Mouse (Mus musculus) intestine, postnatal 0 days (tissue): ENCODE results near the gene Ncbp2. TPM values are rescaled to one million over a fixed set of nuclear protein-coding genes. Genes with fewer than 3 reads are reported as not detected.
A peak's percentile ranks its signal among the peaks of the same experiment; 100 is the strongest.

ENCODE experiments used
- ATAC-seq: fragments of 200-750 bp; cut with Nextera tagmentation; 2 replicates; pipeline ENCODE4 v1.8.0; 2017; ENCODE audit warnings: mild to moderate bottlenecking, moderate TSS enrichment, moderate library complexity
- H3K27ac ChIP-seq: fragments of 300-500 bp; sonication (generic); 2 replicates; pipeline ENCODE4 v1.5.1; 2014; ENCODE audit warnings: mild to moderate bottlenecking, low read depth, low read length, moderate library complexity
- H3K27me3 ChIP-seq: fragments of 300-500 bp; sonication (generic); replicated peaks from 2 replicates; pipeline ENCODE4 v1.6.1; 2014; ENCODE audit warnings: low read length, mixed read lengths; ENCODE audit not compliant: control insufficient read depth, insufficient read depth
- H3K36me3 ChIP-seq: fragments of 300-500 bp; sonication (generic); 2 replicates; pipeline ENCODE4 v1.6.1; 2014; ENCODE audit warnings: mild to moderate bottlenecking, moderate library complexity; ENCODE audit not compliant: control insufficient read depth, insufficient read depth
- H3K4me1 ChIP-seq: fragments of 300-500 bp; sonication (generic); replicated peaks from 2 replicates; pipeline ENCODE4 v1.6.1; 2014; ENCODE audit warnings: antibody characterized with exemption, low read length, mixed read lengths; ENCODE audit not compliant: control insufficient read depth, insufficient read depth
- H3K4me2 ChIP-seq: fragments of 300-500 bp; sonication (generic); replicated peaks from 2 replicates; pipeline ENCODE4 v1.6.1; 2014; ENCODE audit warnings: low read depth, mild to moderate bottlenecking, moderate library complexity
- H3K4me3 ChIP-seq: fragments of 300-500 bp; sonication (generic); 2 replicates; pipeline ENCODE4 v1.5.1; 2014; ENCODE audit warnings: low read depth, low read length
- H3K9ac ChIP-seq: fragments of 300-500 bp; sonication (generic); 2 replicates; pipeline ENCODE4 v1.6.1; 2014; ENCODE audit warnings: mild to moderate bottlenecking, low read depth, low read length
- H3K9me3 ChIP-seq: fragments of 300-500 bp; sonication (generic); 2 replicates; pipeline ENCODE4 v1.6.1; 2016; ENCODE audit warnings: mixed run types; ENCODE audit not compliant: control insufficient read depth
- CTCF ChIP-seq: sonication (generic); IDR thresholded peaks from 2 replicates; pipeline ENCODE4 v1.5.1; 2016; ENCODE audit warnings: low read depth, mild to moderate bottlenecking, control low read depth, antibody characterized with exemption, moderate library complexity
- WGBS: fragments of 180-500 bp; shearing (Covaris S2); extraction: QIAGEN DNeasy Blood & Tissue Kit; methylation state at CpG from one replicate; pipeline ENCODE4 v1.1.7; 2014; 5-methylcytosine and 5-hydroxymethylcytosine counted together
- polyA plus RNA-seq: library from polyadenylated mRNA; unstranded; fragments of >200 nt; fragmentation: Nextera tagmentation; extraction: Ambion mirVana; gene quantifications from 2 replicates; pipeline ENCODE4 v1.2.1, GENCODE M21; 2015

Ncbp2 gene
- polyA plus RNA-seq, 1 experiment from 2014 or later: 28.4 TPM

DNA sequence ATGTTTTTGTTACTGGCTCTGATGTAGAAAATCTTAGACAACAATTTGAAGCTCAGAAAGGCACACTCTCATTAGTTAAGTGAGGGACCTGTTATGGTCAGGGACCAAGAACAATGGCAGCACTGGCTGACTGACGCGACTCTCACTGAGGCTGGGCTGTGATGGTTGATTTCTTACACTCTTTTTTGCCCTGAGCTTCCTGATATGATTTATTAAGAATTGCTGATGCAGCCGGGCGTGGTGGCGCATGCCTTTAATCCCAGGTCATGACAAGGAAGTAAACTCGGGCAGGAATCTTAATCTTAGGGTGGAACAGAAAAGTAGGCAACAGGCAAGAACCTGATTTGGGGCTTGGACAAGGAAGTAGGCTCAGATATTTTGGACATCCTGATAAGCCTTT, 22.2 kb upstream of the Ncbp2 start:
- Histone ChIP-seq H3K9ac (no peak overlapping the region), H3K4me3 (no peak overlapping the region), H3K9me3 (no peaks in the 10 kb centered on the region), H3K4me2 (no peak overlapping the region), H3K27ac (no peak overlapping the region), H3K36me3 (no peaks in the 10 kb centered on the region), H3K27me3 (no peaks in the 10 kb centered on the region), H3K4me1 (no peaks in the 10 kb centered on the region)
- TF ChIP-seq CTCF: no peak
- peak; percentile 44 for ATAC-seq
- 55% methylated on average over 6 of the region's 6 CpGs for WGBS

DNA sequence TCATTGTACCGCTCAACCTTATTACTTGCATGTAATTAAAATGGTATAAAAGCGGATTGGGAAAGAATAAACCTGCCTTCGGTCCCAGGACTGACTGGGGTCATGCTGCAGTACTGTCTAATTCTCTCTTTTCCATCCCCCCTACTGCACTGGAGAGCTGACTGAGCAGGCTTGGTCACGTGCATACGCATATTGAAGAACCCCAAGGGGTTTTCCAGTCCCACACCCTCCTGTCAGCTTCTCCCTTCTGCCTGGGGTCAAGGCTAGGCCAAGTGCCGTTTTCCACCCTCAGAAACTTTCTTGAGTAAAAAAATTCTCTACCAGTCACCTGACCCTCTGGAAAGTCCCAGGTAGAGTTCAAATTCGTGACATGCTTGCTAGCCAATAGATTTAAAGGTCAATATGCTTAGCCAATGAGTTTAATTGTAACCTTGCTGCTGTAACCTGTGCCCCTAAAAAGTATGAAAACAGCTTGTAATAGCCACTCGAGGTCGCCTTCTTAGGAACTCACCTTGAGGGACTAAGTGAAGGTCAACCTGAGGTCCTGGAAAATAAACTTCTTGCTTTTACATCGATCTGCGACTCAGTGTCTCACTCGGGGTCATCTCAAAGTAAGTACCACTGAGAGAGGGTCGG, 21.6 kb upstream of the Ncbp2 start:
- Histone ChIP-seq H3K4me2 (no peak overlapping the region), H3K4me1 (no peaks in the 10 kb centered on the region), H3K4me3 (no peak overlapping the region), H3K9me3 (no peaks in the 10 kb centered on the region), H3K36me3 (no peaks in the 10 kb centered on the region), H3K9ac (no peak overlapping the region), H3K27ac (no peak overlapping the region), H3K27me3 (no peaks in the 10 kb centered on the region)
- TF ChIP-seq CTCF: no peak
- WGBS: 76% methylated on average over 13 of the region's 13 CpGs
- ATAC-seq: 0 out of 2 replicates have a peak, but pooled peaks have one; percentile 4

DNA sequence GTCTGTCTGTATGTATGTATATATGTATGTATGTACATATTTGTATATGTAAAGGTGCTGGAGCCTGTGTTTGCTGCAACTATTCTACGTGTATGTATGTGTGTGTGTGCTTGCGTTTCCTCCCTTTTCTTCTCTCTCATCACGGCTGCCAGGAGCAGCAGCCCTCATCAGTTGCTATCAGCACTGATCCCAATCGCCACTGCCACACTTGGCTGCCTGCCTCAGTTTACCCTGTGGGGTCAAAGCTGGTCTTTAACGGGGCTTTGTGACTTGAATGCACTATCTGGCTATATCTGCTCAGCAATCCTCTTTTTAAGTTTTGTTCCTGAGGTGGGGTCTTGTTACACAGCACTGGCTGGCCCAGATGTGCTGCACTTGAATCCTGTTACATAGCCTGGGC, 20.9 kb upstream of the Ncbp2 start:
- ATAC-seq: no peak
- H3K4me2 ChIP-seq: no peak overlapping the region
- no peaks in the 10 kb centered on the region for H3K36me3 ChIP-seq
- no peaks in the 10 kb centered on the region; the same call in 1 of the 2 replicates for H3K27me3 ChIP-seq
- H3K4me1 ChIP-seq: no peaks in the 10 kb centered on the region
- no peak overlapping the region for H3K4me3 ChIP-seq
- no peaks in the 10 kb centered on the region for H3K9me3 ChIP-seq
- WGBS: 87% methylated on average over 5 of the region's 5 CpGs
- no peak overlapping the region for H3K27ac ChIP-seq
- H3K9ac ChIP-seq: no peak overlapping the region
- no peak for TF ChIP-seq CTCF

DNA sequence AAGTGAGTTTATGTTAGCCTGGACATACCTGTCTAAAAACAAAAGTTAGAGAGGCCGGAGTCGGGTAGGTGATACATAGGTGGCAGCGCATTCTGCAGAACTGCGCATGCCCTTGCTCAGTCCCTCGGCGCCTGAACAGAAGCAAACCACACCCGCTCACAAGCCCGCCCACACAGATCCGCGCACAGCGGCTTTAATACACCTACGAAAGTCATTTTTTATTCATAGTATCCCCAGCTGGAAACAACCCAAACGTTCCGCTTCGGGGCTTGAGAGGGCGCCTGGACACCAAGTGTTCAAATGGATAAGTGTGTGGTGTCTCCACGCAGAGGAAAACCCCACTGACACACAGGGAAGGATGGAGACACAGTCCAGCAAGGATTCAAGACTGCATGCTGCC, 17.0 kb upstream of the Ncbp2 start:
- Histone ChIP-seq H3K4me3 (no peak overlapping the region), H3K27ac (no peak overlapping the region)

DNA sequence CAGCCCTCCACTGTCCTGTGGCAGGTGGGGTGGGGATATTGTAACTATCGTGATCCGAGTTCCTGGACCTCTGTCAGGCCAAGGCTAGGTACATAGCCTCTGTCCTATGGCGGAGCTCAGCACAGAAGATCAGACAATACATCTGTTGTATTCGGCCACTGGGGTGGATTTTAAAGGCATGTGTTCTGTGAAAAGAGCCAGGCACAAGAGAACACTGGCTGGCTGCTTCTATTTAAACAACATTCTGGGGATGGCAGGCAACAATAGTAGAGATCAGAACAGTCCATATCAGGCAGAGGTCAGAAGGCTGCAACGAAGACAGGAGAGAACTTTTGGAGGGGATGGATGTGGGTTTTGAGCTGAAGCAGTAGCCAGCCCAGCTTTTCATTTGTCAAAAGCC, 16.1 kb upstream of the Ncbp2 start:
- Histone ChIP-seq H3K27ac (no peak overlapping the region), H3K9ac (no peak overlapping the region)
- WGBS: 70% methylated on average over 5 of the region's 5 CpGs

More for the DNA sequence above, 17.0 kb upstream of the Ncbp2 start:
- Histone ChIP-seq H3K9me3 (no peaks in the 10 kb centered on the region), H3K36me3 (no peaks in the 10 kb centered on the region), H3K9ac (no peak overlapping the region), H3K4me1 (0 out of 2 replicates have a peak, but pooled peaks cover 4% of the 10 kb centered on the region), H3K4me2 (peak overlapping the region; percentile 39; the same call in 1 of the 2 replicates), H3K27me3 (peaks cover 24% of the 10 kb centered on the region)
- no peak for TF ChIP-seq CTCF
- no peak for ATAC-seq
- 57% methylated on average over 17 of the region's 17 CpGs for WGBS

DNA sequence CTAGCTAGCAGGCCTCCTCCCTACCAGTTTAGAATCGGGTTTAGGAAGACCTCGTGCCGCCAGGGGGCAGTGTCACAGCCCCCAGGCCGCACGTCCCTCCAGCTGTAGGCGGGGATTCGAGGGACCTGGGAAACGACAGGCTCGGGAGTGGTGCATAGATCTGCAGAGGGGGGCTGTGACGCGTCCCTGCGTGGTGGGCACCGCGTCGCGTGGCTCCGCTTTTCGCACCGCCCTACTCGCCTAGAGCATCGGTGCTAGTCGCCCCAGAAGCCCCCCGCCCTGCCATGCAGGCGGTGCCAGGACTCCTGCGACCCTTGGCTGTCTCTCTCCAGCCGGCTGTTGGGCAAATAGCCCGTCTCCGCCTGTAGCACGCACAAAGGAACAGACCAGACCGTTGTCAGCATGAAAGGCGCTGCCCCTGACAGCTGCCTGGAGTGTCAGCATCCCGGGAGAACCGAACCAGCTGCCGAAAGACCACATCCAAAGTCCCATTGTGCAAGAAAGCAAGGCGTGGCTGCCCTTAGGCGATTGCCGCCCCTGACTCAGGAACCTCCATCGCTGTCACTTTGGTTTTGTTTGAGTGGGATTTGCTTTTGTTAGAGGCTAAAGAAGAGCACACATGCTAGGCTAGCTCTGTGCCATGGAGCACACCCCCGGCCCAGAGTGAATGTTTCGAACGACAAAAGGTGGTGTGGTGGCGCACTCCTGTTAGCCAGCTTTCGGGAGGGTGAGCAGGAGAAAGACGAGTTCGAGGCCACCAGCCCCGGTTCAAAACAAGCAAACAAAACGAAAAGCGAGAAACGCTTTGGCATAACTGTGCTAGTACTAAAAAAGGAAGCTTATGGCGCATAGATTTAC, 15.2 kb upstream of the Ncbp2 start:
- WGBS: under 1% methylated on average over 50 of the region's 50 CpGs
- H3K9ac ChIP-seq: no peak overlapping the region; the same call in 1 of the 2 replicates

More for the DNA sequence above, 16.1 kb upstream of the Ncbp2 start:
- no peaks in the 10 kb centered on the region for H3K9me3 ChIP-seq
- H3K36me3 ChIP-seq: no peaks in the 10 kb centered on the region
- no peak for ATAC-seq
- H3K4me1 ChIP-seq: 0 out of 2 replicates have a peak, but pooled peaks cover 4% of the 10 kb centered on the region
- no peak overlapping the region for H3K4me2 ChIP-seq
- H3K27me3 ChIP-seq: peaks cover 24% of the 10 kb centered on the region
- no peak for TF ChIP-seq CTCF
- H3K4me3 ChIP-seq: no peak overlapping the region

More for the DNA sequence above, 15.2 kb upstream of the Ncbp2 start:
- peak overlapping the region; percentile 46 for H3K4me3 ChIP-seq
- peak overlapping the region; percentile 88 for H3K4me2 ChIP-seq
- H3K4me1 ChIP-seq: 0 out of 2 replicates have a peak, but pooled peaks cover 4% of the 10 kb centered on the region
- H3K9me3 ChIP-seq: no peaks in the 10 kb centered on the region
- TF ChIP-seq CTCF: peak; percentile 98
- peak; percentile 60 for ATAC-seq
- peaks cover 24% of the 10 kb centered on the region for H3K27me3 ChIP-seq
- no peak overlapping the region for H3K27ac ChIP-seq
- H3K36me3 ChIP-seq: no peaks in the 10 kb centered on the region
